Mouse (Mus musculus) heart, postnatal 4 days (tissue): Measurements from ENCODE around the gene Olfr33. TPM values are rescaled to one million over a fixed set of nuclear protein-coding genes. Genes with fewer than 3 reads are reported as not detected.

Source experiments
- DNase-seq: peaks from one replicate; pipeline ENCODE4 v3.0.0; 2021
- total RNA-seq, 2 experiments: library from RNA; stranded (reverse); gene quantifications; 2 replicates each; pipeline ENCODE4 v1.2.3; 2021

Olfr33 gene
- not detected for total RNA-seq

GRCm38 (mm10) chr7:102718970-102719369 is at the start of gene Olfr33:
Gene Olfr33, minus strand, starts transcription at chr7:102719070.
- DNase-seq: no peak

- DNase-seq: no peak
Observed at GRCm38 (mm10) chr7:102759266-102759665, 40.4 kb upstream of the Olfr33 start, which contains the start of the genes Olfr560 and Olfr78. Gene Olfr560, minus strand, starts transcription at chr7:102759366. Gene Olfr78, minus strand, starts transcription at chr7:102759471.

- peak; percentile 12 for DNase-seq
Observed at GRCm38 (mm10) chr7:102752086-102752485, 33.2 kb upstream of the Olfr33 start.

- no peak for DNase-seq
Observed at GRCm38 (mm10) chr7:102737705-102738104, 18.8 kb upstream of the Olfr33 start.

GRCm38 (mm10) chr7:102733793-102734192 is 14.9 kb upstream of the Olfr33 start:
- no peak for DNase-seq

- DNase-seq: no peak
Observed at GRCm38 (mm10) chr7:102727391-102727790, 8.5 kb upstream of the Olfr33 start, which contains the start of gene Olfr559. Gene Olfr559, minus strand, starts transcription at chr7:102727491.

- DNase-seq: no peak
Observed at GRCm38 (mm10) chr7:102701915-102702314, 17.0 kb downstream of the Olfr33 start, which contains the start of gene Olfr558. Gene Olfr558, plus strand, starts transcription at chr7:102702215.

- DNase-seq: no peak
Observed at GRCm38 (mm10) chr7:102698461-102698860, 20.4 kb downstream of the Olfr33 start.

GRCm38 (mm10) chr7:102695358-102696125 is 23.3 kb downstream of the Olfr33 start, which contains the start of gene Olfr557:
Gene Olfr557, plus strand, starts transcription at chr7:102695910.
- peak; percentile 57 for DNase-seq

GRCm38 (mm10) chr7:102686944-102687501 is 31.8 kb downstream of the Olfr33 start, which contains the start of gene Trim68:
Gene Trim68, minus strand, starts transcription at chr7:102687327.
- peak; percentile 90 for DNase-seq

- no peak for DNase-seq
Observed at GRCm38 (mm10) chr7:102681916-102682315, 37.0 kb downstream of the Olfr33 start.

- no peak for DNase-seq
Observed at GRCm38 (mm10) chr7:102676225-102676624, 42.6 kb downstream of the Olfr33 start.

GRCm38 (mm10) chr7:102665378-102665777 is 53.5 kb downstream of the Olfr33 start:
- DNase-seq: no peak

GRCm38 (mm10) chr7:102664599-102664998 is 54.3 kb downstream of the Olfr33 start, which contains the start of gene Olfr556:
Gene Olfr556, plus strand, starts transcription at chr7:102664899.
- no peak for DNase-seq

Other genes with a start within 250 kb of the Olfr33 start
- not detected for gene Olfr543, start 237.4 kb downstream of the Olfr33 start, total RNA-seq
- gene Olfr544, start 230.8 kb downstream of the Olfr33 start, total RNA-seq: not detected
- gene Olfr545, start 219.5 kb downstream of the Olfr33 start, total RNA-seq: not detected
- gene Olfr547, start 184.3 kb downstream of the Olfr33 start, total RNA-seq: not detected
- gene Olfr548-ps1, start 178.2 kb downstream of the Olfr33 start, total RNA-seq: not detected
- gene Olfr549, start 169.2 kb downstream of the Olfr33 start, total RNA-seq: not detected
- 1 to 10 TPM; 4.4 to 4.9 TPM for gene Trim21, start 153.6 kb downstream of the Olfr33 start, total RNA-seq
- gene Olfr550, start 147.6 kb downstream of the Olfr33 start, total RNA-seq: not detected
- not detected for gene Olfr551, start 127.2 kb downstream of the Olfr33 start, total RNA-seq
- under 1 TPM in 1 of 2 experiments, not detected in 1; 0.07 TPM for gene Olfr552, start 121.3 kb downstream of the Olfr33 start, total RNA-seq
- gene Olfr553, start 100.9 kb downstream of the Olfr33 start, total RNA-seq: not detected
- not detected for gene Olfr554, start 80.6 kb downstream of the Olfr33 start, total RNA-seq
- gene Olfr555, start 60.2 kb downstream of the Olfr33 start, total RNA-seq: not detected
- gene Olfr556, start 54.2 kb downstream of the Olfr33 start, total RNA-seq: not detected
- 1 to 10 TPM; 8.3 to 9.6 TPM for gene Trim68, start 31.7 kb downstream of the Olfr33 start, total RNA-seq
- not detected for gene Olfr557, start 23.2 kb downstream of the Olfr33 start, total RNA-seq
- gene Olfr558, start 16.9 kb downstream of the Olfr33 start, total RNA-seq: 1 to 10 TPM; 2.9 to 3.1 TPM
- gene Olfr559, start 8.4 kb upstream of the Olfr33 start, total RNA-seq: not detected
- under 1 TPM; 0.19 to 0.23 TPM for gene Olfr560, start 40.3 kb upstream of the Olfr33 start, total RNA-seq
- 1 to 10 TPM; 1.1 to 1.4 TPM for gene Olfr78, start 40.4 kb upstream of the Olfr33 start, total RNA-seq
- gene Olfr561, start 52.2 kb upstream of the Olfr33 start, total RNA-seq: not detected
- not detected for gene Olfr564, start 84.4 kb upstream of the Olfr33 start, total RNA-seq
- gene Olfr566, start 139.7 kb upstream of the Olfr33 start, total RNA-seq: not detected
- gene Olfr568, start 158.1 kb upstream of the Olfr33 start, total RNA-seq: not detected
- not detected for gene Olfr569, start 171.8 kb upstream of the Olfr33 start, total RNA-seq
- not detected for gene Olfr570, start 175.5 kb upstream of the Olfr33 start, total RNA-seq
- gene Olfr571, start 198.5 kb upstream of the Olfr33 start, total RNA-seq: not detected
- gene Olfr572, start 205.3 kb upstream of the Olfr33 start, total RNA-seq: not detected
- not detected for gene Olfr573-ps1, start 223.5 kb upstream of the Olfr33 start, total RNA-seq
- gene Olfr574, start 229.4 kb upstream of the Olfr33 start, total RNA-seq: not detected
- gene Olfr575, start 239.7 kb upstream of the Olfr33 start, total RNA-seq: not detected
- not detected for gene Olfr576, start 243.6 kb upstream of the Olfr33 start, total RNA-seq